Mouse (Mus musculus) bone marrow macrophage, adult 2 months (primary cell): ENCODE data around the gene Rpf2. TPM values are rescaled to one million over a fixed set of nuclear protein-coding genes. Genes with fewer than 3 reads are reported as not detected.

Experiments used
- H3K27ac ChIP-seq: 2 replicates; pipeline ENCODE4 v1.5.1; 2012; ENCODE audit warnings: low read depth, low read length; ENCODE audit not compliant: insufficient read depth
- H3K4me1 ChIP-seq: 2 replicates; pipeline ENCODE4 v1.6.1; 2012; ENCODE audit warnings: low read length; ENCODE audit not compliant: control insufficient read depth, insufficient read depth
- H3K4me3 ChIP-seq: 2 replicates; pipeline ENCODE4 v1.5.1; 2012; ENCODE audit warnings: mild to moderate bottlenecking, low read length, moderate library complexity; ENCODE audit not compliant: insufficient read depth
- CTCF ChIP-seq: IDR thresholded peaks from 2 replicates; pipeline ENCODE4 v1.5.1; 2012; ENCODE audit warnings: low read depth, mild to moderate bottlenecking, low read length, moderate library complexity
- POLR2A ChIP-seq: IDR thresholded peaks from 2 replicates; pipeline ENCODE4 v1.6.1; 2012; ENCODE audit warnings: mild to moderate bottlenecking, low read depth, low read length, borderline replicate concordance
- polyA plus RNA-seq: library from polyadenylated mRNA; stranded (reverse); fragments of >200 nt; gene quantifications from 2 replicates; pipeline ENCODE4 v1.2.4, GENCODE M21; 2012; ENCODE audit not compliant: missing spikeins, insufficient read depth, insufficient read length

The Rpf2 gene
- polyA plus RNA-seq, 1 experiment = 27.4 TPM

DNA sequence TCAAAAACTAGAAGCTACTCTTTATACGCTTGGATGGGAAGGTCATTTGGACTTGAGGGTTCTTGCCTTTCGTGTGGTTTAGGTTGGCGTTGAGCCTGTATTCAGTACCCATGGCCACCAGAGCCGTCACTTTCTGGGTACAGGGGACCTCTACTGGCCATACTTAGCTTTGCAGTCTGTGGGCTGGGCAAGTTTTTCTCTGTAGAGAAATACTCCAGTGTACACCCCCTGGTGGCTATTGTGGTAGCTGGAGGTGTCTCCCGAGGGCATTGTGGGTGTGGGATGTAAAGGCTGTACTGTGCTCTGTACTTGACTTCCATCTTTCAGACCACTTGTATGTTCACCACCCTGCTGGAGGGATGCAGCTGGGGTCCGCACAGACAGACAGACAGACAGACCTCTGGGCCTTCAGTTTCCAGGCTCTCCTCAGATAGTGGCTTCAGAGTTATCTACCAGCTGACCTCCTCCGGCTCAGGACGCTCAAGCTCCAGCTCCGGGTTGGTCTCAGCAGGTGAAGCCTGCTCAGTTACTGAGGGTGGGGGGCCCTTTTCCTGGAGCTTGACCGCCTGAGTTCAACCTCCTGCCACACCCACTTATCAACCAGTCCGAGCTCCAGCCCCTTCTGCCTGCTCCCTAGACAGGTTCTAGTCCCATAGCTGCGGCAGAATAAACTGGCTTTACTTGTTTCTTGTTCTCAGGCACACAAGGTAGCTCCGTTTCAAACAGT lies 34.2 kb downstream of the Rpf2 start:
- H3K4me1 ChIP-seq = no peaks in the 10 kb centered on the region
- no peak overlapping the region for H3K4me3 ChIP-seq
- no peak overlapping the region for H3K27ac ChIP-seq
- TF ChIP-seq POLR2A = no peak
- peak; percentile 95 for TF ChIP-seq CTCF

DNA sequence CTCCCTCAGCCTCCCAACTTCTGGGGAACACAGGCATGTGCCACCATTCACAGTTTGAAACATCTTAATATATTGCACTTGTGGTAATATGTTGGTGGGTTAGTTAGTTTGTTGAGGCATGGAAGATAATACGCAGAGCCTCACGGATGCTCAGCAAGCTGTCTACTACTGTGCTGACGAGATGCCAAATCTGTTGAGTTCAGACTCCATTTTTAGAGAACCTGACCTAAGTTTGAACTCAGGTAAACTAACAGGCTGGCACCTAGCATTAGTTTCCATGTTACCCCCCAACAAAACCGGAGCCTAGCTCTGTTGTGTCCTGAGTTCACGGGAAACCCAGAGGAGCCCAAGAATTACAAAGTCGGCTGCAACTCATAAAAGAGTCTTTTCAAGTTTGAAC lies 51.8 kb downstream of the Rpf2 start:
- no peak overlapping the region for H3K4me3 ChIP-seq
- TF ChIP-seq POLR2A (no peak), CTCF (no peak)
- no peak overlapping the region for H3K27ac ChIP-seq
- H3K4me1 ChIP-seq = peaks cover 9% of the 10 kb centered on the region

DNA sequence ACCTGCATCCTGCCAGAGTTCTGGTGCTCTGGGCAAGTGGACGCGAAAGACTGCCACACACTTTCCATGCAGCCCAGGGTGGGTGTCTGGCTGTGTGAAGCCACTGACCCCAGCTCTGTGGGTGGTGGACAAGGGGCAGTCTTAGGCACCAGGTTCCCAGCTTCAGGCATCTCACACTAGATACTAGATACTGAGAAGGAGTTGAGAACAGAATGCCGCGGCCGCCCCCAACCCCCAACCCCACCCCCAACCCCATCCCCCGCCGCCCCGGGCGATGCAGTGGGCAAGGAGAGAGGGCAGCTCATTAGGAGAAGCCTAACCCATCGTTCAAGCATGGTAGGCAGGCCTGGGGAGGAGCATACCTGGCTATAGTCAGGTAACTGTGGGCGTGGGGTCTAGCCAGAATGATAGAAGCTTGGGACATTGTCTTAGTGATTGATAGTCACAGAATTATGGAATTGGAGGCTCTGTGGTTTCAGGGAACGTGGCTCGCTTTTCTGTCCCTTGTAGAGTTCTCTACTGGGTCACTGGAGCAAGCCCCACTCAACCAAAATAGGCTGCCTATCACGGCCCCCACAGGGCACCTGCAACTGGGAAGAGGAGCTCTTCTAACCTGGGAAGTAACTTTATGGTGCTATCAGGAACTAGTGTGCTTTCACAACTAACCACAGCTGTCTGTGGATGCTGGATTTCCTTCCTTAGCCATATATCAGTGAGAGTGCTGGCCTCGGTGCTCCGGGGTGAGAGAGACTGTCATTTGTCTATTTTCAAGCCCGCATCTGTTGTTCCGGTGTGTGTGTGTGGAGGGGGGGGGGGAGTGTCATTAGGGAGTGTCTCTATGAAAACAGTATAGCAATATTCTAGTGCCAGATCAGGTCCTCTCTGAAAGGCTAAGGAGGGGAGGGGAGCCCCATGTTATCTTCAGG lies 54.6 kb downstream of the Rpf2 start:
- H3K4me1 ChIP-seq = peaks cover 11% of the 10 kb centered on the region
- H3K27ac ChIP-seq = no peak overlapping the region
- peak overlapping the region; percentile 51 for H3K4me3 ChIP-seq
- TF ChIP-seq POLR2A = no peak
- TF ChIP-seq CTCF = no peak

DNA sequence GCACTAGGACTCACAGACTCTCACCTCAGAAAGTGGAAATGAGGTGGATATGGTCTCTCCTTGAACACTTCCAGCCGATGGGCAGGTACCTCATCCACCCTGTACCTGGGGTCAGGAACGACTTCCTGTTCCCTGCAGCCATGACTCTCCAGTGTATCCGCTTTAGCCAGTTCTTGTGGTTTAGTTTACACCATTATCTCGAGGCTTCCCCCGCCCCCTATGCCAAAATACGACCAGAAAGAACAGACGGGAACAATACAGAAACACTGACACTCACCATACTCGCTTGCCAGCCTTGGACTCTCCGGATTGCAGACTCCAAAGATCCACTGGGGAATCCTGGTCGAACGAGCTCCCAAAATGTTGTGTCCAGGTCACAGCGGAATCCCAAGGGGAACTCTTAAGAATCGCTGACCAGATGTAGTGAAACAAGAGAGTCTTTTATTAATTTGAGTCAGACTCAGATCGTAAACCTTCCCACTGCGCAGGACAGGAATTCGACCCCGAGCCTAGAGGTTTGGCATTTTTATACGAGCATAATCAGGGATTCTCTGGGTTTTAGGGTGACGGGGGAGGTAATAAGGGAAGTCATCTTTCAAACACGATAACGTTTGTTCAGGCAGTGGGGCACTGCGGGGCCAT lies 55.4 kb downstream of the Rpf2 start:
- Histone ChIP-seq H3K27ac (no peak overlapping the region), H3K4me1 (peaks cover 11% of the 10 kb centered on the region), H3K4me3 (peak overlapping the region; percentile 51)
- TF ChIP-seq CTCF (no peak), POLR2A (no peak)

DNA sequence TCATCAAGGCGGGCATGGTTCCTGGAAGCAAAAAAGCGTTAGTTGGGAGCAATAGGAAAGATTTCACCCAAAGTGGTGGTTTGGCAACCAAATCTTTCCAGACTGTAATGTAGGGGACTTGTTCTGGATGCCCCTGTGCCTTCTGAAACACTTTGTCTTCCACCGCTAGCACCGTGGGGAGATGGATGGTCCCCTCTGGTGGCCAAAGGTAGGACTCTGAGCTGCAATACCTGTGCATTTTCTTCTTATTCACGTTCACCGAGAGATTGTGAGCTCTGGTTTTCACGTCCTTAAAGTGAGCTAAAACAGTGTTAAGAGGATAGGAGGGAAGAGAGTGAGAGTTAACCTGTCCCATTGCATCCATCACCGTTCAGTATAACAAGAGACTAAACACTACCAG lies 56.0 kb downstream of the Rpf2 start:
- peaks cover 11% of the 10 kb centered on the region for H3K4me1 ChIP-seq
- no peak for TF ChIP-seq POLR2A
- TF ChIP-seq CTCF = no peak
- H3K4me3 ChIP-seq = peak overlapping the region; percentile 51
- H3K27ac ChIP-seq = no peak overlapping the region

DNA sequence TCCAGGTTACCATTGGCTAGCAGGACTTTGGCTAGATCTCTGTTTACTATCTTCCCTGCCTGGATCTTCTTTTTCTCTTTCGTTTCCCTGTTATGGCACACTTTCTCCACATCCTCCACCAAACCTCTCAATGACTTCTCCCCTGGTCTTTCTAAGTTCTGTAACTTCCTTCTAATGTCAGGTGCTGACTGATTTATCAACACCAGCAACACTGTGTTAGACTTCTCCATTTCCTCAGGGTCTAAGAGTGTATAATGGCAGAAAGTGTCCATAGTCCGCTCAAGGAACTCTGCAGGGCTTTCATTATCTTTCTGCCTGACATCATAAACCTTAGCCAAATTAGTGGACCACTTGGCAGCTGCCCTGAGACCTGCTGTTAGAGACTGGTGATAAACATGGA lies 57.1 kb downstream of the Rpf2 start:
- TF ChIP-seq POLR2A (no peak), CTCF (no peak)
- Histone ChIP-seq H3K4me1 (peaks cover 11% of the 10 kb centered on the region), H3K4me3 (no peak overlapping the region)

DNA sequence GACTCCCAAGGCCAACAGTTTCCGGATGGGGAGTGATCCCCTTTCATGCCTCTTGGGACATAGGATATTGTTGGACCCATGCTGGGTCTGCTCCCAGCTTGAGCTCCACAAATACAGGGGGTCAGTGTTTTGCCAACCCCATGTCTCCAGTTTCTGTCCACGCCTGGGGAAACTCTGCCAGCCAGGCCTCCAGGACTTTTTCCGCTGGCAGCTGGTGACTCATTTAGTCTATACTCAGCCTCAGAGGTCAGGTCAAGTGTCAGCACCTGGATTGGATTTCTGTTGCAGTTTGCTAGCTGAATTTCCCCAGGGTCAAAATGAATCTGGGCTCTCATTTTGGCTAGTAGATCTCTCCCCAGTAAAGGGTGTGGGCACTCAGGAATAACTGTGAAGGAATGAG lies 58.0 kb downstream of the Rpf2 start:
- TF ChIP-seq POLR2A (no peak), CTCF (no peak)
- H3K27ac ChIP-seq = no peak overlapping the region
- H3K4me1 ChIP-seq = peaks cover 11% of the 10 kb centered on the region
- H3K4me3 ChIP-seq = no peak overlapping the region

More for the DNA sequence above, 57.1 kb downstream of the Rpf2 start:
- no peak overlapping the region for H3K27ac ChIP-seq

DNA sequence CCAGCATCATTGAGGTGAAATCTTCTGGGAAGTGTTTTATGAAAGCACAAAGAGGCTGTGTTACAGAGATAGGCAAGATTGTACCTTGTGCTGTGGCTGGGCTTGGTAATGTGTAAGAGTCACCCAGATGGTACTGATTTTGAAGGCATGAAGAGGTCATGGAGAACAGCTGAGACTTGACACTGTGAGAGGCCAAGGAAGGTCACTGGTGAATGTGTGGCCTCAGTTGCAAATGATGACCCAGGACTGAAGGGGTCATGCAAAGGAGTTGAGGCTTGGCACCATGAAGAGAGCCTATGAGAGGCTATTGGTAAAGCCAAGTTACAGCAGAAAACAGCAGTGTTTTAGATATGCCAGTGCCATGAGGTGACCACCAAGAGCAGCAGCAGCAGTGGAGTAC lies 60.9 kb downstream of the Rpf2 start:
- H3K27ac ChIP-seq = no peak overlapping the region
- 0 out of 2 replicates have a peak, but pooled peaks cover 2% of the 10 kb centered on the region for H3K4me1 ChIP-seq
- no peak for TF ChIP-seq CTCF
- TF ChIP-seq POLR2A = no peak
- no peak overlapping the region for H3K4me3 ChIP-seq

DNA sequence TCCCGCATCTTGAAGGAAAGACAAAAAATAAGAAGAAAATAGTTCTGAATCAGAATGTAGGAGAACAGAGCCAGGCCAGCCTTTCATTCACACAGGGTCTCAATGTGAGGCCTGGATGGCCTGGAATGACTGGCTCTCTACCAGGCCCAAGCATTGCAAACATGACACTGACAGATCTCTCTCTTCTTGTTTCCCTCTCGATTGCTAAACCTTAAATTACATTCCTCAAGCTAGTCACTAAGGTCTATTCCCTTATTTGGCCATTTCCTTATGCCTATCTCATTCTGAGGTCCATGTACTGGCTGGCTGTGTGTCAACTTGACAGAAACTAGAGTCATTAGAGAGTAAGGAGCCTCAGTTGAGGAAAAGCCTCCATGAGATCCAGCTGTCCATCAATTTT lies 66.8 kb downstream of the Rpf2 start:
- Histone ChIP-seq H3K27ac (no peak overlapping the region), H3K4me1 (no peaks in the 10 kb centered on the region), H3K4me3 (no peak overlapping the region)
- TF ChIP-seq POLR2A = no peak
- no peak for TF ChIP-seq CTCF

DNA sequence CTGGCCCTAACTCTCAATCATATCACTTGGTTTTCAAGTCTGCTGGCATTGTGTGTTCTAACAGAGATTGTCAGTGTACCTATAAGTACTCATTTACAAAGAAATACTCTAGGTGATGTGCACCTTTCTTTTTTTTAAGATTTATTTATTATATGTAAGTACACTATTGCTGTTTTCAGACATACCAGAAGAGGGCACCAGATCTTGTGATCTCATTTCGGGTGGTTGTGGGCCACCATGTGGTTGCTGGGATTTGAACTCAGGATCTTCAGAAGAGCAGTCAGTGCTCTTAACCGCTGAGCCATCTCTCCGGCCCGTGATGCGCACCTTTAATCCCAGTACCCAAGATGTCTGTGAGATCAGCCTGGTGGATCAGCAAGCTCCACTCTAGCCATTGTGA lies 67.7 kb downstream of the Rpf2 start:
- Histone ChIP-seq H3K27ac (no peak overlapping the region), H3K4me3 (no peak overlapping the region), H3K4me1 (no peaks in the 10 kb centered on the region)
- no peak for TF ChIP-seq CTCF
- TF ChIP-seq POLR2A = no peak
